Mouse (Mus musculus): ENCODE data around the gene Eps8l3.

Gene Eps8l3

GRCm38 (mm10) chr3:107895720-107896569 lies 18.9 kb downstream of the Eps8l3 start, which contains the start of gene Gstm5:
TSS of gene Gstm5 (plus strand) at chr3:107895821.
- no peak for DNase-seq (ENCODE audit: low read depth)

GRCm38 (mm10) chr3:107898691-107899090 lies 21.7 kb downstream of the Eps8l3 start:
- DNase-seq (ENCODE audit: low read depth), result no peak

GRCm38 (mm10) chr3:107900955-107901673 lies 24.1 kb downstream of the Eps8l3 start:
- no peak for DNase-seq (ENCODE audit: low read depth)

GRCm38 (mm10) chr3:107905942-107906341 lies 28.9 kb downstream of the Eps8l3 start:
- no peak for DNase-seq (ENCODE audit: low read depth)

- DNase-seq (ENCODE audit: low read depth), result no peak
These were observed 39.6 kb downstream of the Eps8l3 start for GRCm38 (mm10) chr3:107916674-107917073.

GRCm38 (mm10) chr3:107917097-107917496 lies 40.1 kb downstream of the Eps8l3 start:
- peak; percentile 19 for DNase-seq (ENCODE audit: low read depth)

GRCm38 (mm10) chr3:107917783-107918408 lies 40.9 kb downstream of the Eps8l3 start:
- peak; percentile 63 for DNase-seq (ENCODE audit: low read depth)

GRCm38 (mm10) chr3:107920348-107920747 lies 43.3 kb downstream of the Eps8l3 start:
- no peak for DNase-seq (ENCODE audit: low read depth)

- DNase-seq (ENCODE audit: low read depth), result no peak
These were observed 48.3 kb downstream of the Eps8l3 start for GRCm38 (mm10) chr3:107925335-107925734.

- DNase-seq (ENCODE audit: low read depth), result no peak
These were observed 50.8 kb downstream of the Eps8l3 start for GRCm38 (mm10) chr3:107927841-107928240.

- DNase-seq (ENCODE audit: low read depth), result no peak
These were observed 51.7 kb downstream of the Eps8l3 start for GRCm38 (mm10) chr3:107928691-107929090.

- no peak for DNase-seq (ENCODE audit: low read depth)
These were observed 52.2 kb downstream of the Eps8l3 start for GRCm38 (mm10) chr3:107929243-107929642.

- DNase-seq (ENCODE audit: low read depth), result no peak
These were observed 52.7 kb downstream of the Eps8l3 start for GRCm38 (mm10) chr3:107929731-107930130.

- DNase-seq (ENCODE audit: low read depth), result no peak
These were observed 54.1 kb downstream of the Eps8l3 start for GRCm38 (mm10) chr3:107931134-107931533.

- DNase-seq (ENCODE audit: low read depth), result peak; percentile 62
These were observed 54.6 kb downstream of the Eps8l3 start, which contains the start of gene Gstm7 for GRCm38 (mm10) chr3:107931670-107932069. TSS of gene Gstm7 (minus strand) at chr3:107931817.

- no peak for DNase-seq (ENCODE audit: low read depth)
These were observed 55.1 kb downstream of the Eps8l3 start for GRCm38 (mm10) chr3:107932128-107932527.

- no peak for DNase-seq (ENCODE audit: low read depth)
These were observed 58.2 kb downstream of the Eps8l3 start for GRCm38 (mm10) chr3:107935268-107935667.

GRCm38 (mm10) chr3:107935888-107936287 lies 58.9 kb downstream of the Eps8l3 start:
- DNase-seq (ENCODE audit: low read depth), result no peak

GRCm38 (mm10) chr3:107939403-107939802 lies 62.4 kb downstream of the Eps8l3 start:
- DNase-seq (ENCODE audit: low read depth), result peak; percentile 43

GRCm38 (mm10) chr3:107939830-107940229 lies 62.8 kb downstream of the Eps8l3 start:
- DNase-seq (ENCODE audit: low read depth), result no peak

- DNase-seq (ENCODE audit: low read depth), result no peak
These were observed 63.5 kb downstream of the Eps8l3 start for GRCm38 (mm10) chr3:107940524-107940923.

- DNase-seq (ENCODE audit: low read depth), result no peak
These were observed 64.2 kb downstream of the Eps8l3 start for GRCm38 (mm10) chr3:107941261-107941660.
